ENCODE assay signal across 29 mouse cellular contexts in the genomic region with DNA sequence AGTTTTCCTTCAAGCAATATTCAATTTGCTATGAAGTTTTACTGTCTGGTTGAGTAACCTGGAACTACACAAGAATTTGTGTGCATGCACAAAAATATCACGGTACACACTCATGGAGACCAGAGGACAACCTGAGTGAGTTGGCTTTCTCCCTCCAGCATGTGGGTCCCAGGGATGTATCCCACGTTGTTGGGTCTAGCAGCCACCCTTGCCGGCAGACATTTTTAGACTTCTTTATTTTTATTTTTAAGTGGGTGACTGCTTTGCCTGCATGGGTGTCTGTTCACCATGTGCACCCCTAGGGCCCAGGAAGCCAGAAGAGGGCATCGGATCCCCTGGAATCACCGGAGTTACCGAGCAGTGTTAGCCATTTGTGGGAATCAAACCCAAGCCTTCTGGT.
"Had no signal": no experiment of that assay in that cellular context is flagged by ENCODE, and none has a peak within 500 bp of the region (broad histone marks: within the 10 kb centered on the region; RNA-seq: fewer than 3 reads in every experiment).

No protein-coding gene starts in this region.

- DNase-seq: heart, postnatal 10 days; heart, postnatal 14 days; heart, postnatal 36 days; heart, postnatal 4 days; kidney, adult 11 months; kidney, adult 18-20 months; kidney, adult 2 months; kidney, adult 8-10 months; kidney, adult 9 months; kidney, postnatal 10 days; kidney, postnatal 14 days; kidney, postnatal 25 days; kidney, postnatal 36 days; kidney, postnatal 4 days; layer of hippocampus, postnatal 36 days had no signal

- H3K4me3 ChIP-seq: heart, embryonic 10.5 days; heart, embryonic 12.5 days; heart, embryonic 13.5 days; heart, embryonic 15.5 days; hindbrain, embryonic 10.5 days; hindbrain, embryonic 12.5 days; hindbrain, embryonic 13.5 days; hindbrain, embryonic 15.5 days; intestine, embryonic 15.5 days; kidney, embryonic 15.5 days; left cerebral cortex, adult 2 months had no signal

- H3K27ac ChIP-seq: heart, embryonic 10.5 days; heart, embryonic 13.5 days; heart, embryonic 15.5 days; hindbrain, embryonic 10.5 days; hindbrain, embryonic 12.5 days; hindbrain, embryonic 13.5 days; hindbrain, embryonic 14.5 days; hindbrain, embryonic 15.5 days; hindbrain, postnatal 0 days; intestine, embryonic 15.5 days; kidney, embryonic 15.5 days; kidney, postnatal 0 days; left cerebral cortex, adult 2 months had no signal
